Mouse (Mus musculus): ENCODE results near the gene Ms4a7.

GRCm38 (mm10) chr19:11292990-11293389 lies 43.0 kb downstream of the Ms4a7 start:
- TF ChIP-seq TCF12 (IDR thresholded peaks at IDR 0.05; ENCODE audit: low read depth, low read length) (no peak; the same call in 1 of the 2 replicates), GABPA (IDR thresholded peaks at IDR 0.05; ENCODE audit: insufficient replicate concordance, low read depth, low read length) (no peak), CTCF (conservative IDR thresholded peaks at IDR 0.05 in 1 of 2, IDR thresholded peaks at IDR 0.05 in 1 of 2; ENCODE audit: low read depth in 2 of 2, low read length in 2 of 2) (no peak)
